Mouse (Mus musculus): ENCODE results near the gene Wdr64. TPM values are rescaled to one million over a fixed set of nuclear protein-coding genes. Genes with fewer than 3 reads are reported as not detected.

Wdr64 gene
- polyA plus RNA-seq, 1 experiment from 2014 or later = not detected

GRCm38 (mm10) chr1:175673563-175674325 is 24.6 kb upstream of the Wdr64 start:
- 86% methylated on average over 7 of the region's 7 CpGs for WGBS
- no peak overlapping the region for H3K4me3 ChIP-seq (ENCODE audit: control insufficient read depth in 1 of 2, insufficient read depth in 1 of 2, low read depth in 1 of 2, low read length in 2 of 2)
- H3K27ac ChIP-seq (replicated peaks in 1 of 2; ENCODE audit: control insufficient read depth in 1 of 2, insufficient read depth in 1 of 2, low read depth in 2 of 2, low read length in 2 of 2) = no peak overlapping the region
- H3K9ac ChIP-seq (ENCODE audit: low read length) = no peak overlapping the region
- no peaks in the 10 kb centered on the region for H3K9me3 ChIP-seq (ENCODE audit: control insufficient read depth, low read length)
- no peak overlapping the region for H3K4me2 ChIP-seq (ENCODE audit: low read length)
- 0 out of 4 replicates have a peak, but pooled peaks cover 0 to 2% of the 10 kb centered on the region in 2 experiments for H3K4me1 ChIP-seq (ENCODE audit: control insufficient read depth in 2 of 2, insufficient read depth in 2 of 2, low read length in 2 of 2)
- ATAC-seq (ENCODE audit: insufficient number of reproducible peaks, insufficient read depth, low FRiP score, low read depth) = no peak
- no peaks in the 10 kb centered on the region for H3K27me3 ChIP-seq (ENCODE audit: control insufficient read depth, insufficient read depth, low read length)
- H3K36me3 ChIP-seq (ENCODE audit: control insufficient read depth, insufficient read depth, low read length) = no peaks in the 10 kb centered on the region

DNA sequence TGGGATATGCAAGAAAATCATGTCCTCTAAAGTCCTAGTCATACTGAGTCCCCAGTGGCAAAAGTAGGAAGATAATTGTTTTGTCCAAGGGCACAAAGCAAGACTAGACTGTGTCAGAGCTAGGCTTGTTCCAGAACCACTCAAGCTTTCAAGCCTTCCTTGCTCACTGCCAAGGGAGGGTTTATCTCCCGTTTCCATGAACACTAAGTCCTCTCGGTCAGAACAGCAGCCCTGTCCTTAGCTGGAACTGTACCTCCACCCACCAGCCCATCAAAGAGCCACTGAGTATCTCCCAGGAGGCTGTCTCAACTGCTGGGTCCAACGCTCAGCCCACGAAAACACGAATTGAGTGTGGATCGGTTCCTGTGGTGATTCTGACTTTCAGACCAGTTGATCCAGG is 23.3 kb upstream of the Wdr64 start:
- H3K4me3 ChIP-seq (ENCODE audit: control insufficient read depth in 1 of 2, insufficient read depth in 1 of 2, low read depth in 1 of 2, low read length in 2 of 2) = no peak overlapping the region
- WGBS = 68% methylated on average over 6 of the region's 6 CpGs
- no peaks in the 10 kb centered on the region for H3K36me3 ChIP-seq (ENCODE audit: control insufficient read depth, insufficient read depth, low read length)
- H3K4me2 ChIP-seq (ENCODE audit: low read length) = no peak overlapping the region
- H3K27ac ChIP-seq (replicated peaks in 1 of 2; ENCODE audit: control insufficient read depth in 1 of 2, insufficient read depth in 1 of 2, low read depth in 2 of 2, low read length in 2 of 2) = no peak overlapping the region
- H3K4me1 ChIP-seq (ENCODE audit: control insufficient read depth in 2 of 2, insufficient read depth in 2 of 2, low read length in 2 of 2) = 0 out of 4 replicates have a peak, but pooled peaks cover 0 to 2% of the 10 kb centered on the region in 2 experiments
- H3K9me3 ChIP-seq (ENCODE audit: control insufficient read depth, low read length) = no peaks in the 10 kb centered on the region
- no peak for ATAC-seq (ENCODE audit: insufficient number of reproducible peaks, insufficient read depth, low FRiP score, low read depth)
- no peaks in the 10 kb centered on the region for H3K27me3 ChIP-seq (ENCODE audit: control insufficient read depth, insufficient read depth, low read length)
- no peak overlapping the region for H3K9ac ChIP-seq (ENCODE audit: low read length)

GRCm38 (mm10) chr1:175677459-175677858 is 20.9 kb upstream of the Wdr64 start:
- no peak overlapping the region for H3K27ac ChIP-seq (replicated peaks in 1 of 2; ENCODE audit: control insufficient read depth in 1 of 2, insufficient read depth in 1 of 2, low read depth in 2 of 2, low read length in 2 of 2)
- no peak overlapping the region for H3K9ac ChIP-seq (ENCODE audit: low read length)
- ATAC-seq (ENCODE audit: insufficient number of reproducible peaks, insufficient read depth, low FRiP score, low read depth) = no peak
- H3K9me3 ChIP-seq (ENCODE audit: control insufficient read depth, low read length) = no peaks in the 10 kb centered on the region
- WGBS = 59% methylated on average over 6 of the region's 6 CpGs
- H3K4me1 ChIP-seq (ENCODE audit: control insufficient read depth in 2 of 2, insufficient read depth in 2 of 2, low read length in 2 of 2) = 0 out of 4 replicates have a peak, but pooled peaks cover 0 to 2% of the 10 kb centered on the region in 2 experiments
- no peaks in the 10 kb centered on the region for H3K36me3 ChIP-seq (ENCODE audit: control insufficient read depth, insufficient read depth, low read length)
- H3K27me3 ChIP-seq (ENCODE audit: control insufficient read depth, insufficient read depth, low read length) = no peaks in the 10 kb centered on the region
- H3K4me3 ChIP-seq (ENCODE audit: control insufficient read depth in 1 of 2, insufficient read depth in 1 of 2, low read depth in 1 of 2, low read length in 2 of 2) = no peak overlapping the region
- H3K4me2 ChIP-seq (ENCODE audit: low read length) = no peak overlapping the region

DNA sequence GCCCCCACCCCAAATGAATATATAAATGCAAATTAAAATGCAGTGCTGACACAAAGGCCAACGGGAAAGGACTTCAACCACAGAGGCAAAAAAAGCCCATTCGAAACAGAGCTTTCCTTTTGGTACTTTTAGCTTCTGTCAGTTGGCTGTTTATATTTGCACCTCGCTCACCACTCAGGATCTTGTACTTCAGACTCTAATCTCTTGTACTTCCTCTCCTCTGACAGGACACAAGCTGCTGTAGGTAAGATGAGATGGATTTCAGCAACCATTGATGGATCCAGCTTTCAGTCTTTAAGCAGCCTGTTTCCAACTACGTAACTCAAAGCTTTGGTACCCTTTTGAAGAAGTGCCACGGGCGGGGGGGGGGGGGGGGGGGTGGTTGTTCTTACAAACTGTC is 17.4 kb upstream of the Wdr64 start:
- Histone ChIP-seq H3K27me3 (ENCODE audit: control insufficient read depth, insufficient read depth, low read length) (no peaks in the 10 kb centered on the region), H3K4me2 (ENCODE audit: low read length) (no peak overlapping the region), H3K9me3 (ENCODE audit: control insufficient read depth, low read length) (no peaks in the 10 kb centered on the region), H3K4me1 (ENCODE audit: control insufficient read depth in 2 of 2, insufficient read depth in 2 of 2, low read length in 2 of 2) (no peaks in the 10 kb centered on the region), H3K36me3 (ENCODE audit: control insufficient read depth, insufficient read depth, low read length) (peaks cover 10% of the 10 kb centered on the region), H3K27ac (replicated peaks in 1 of 2; ENCODE audit: control insufficient read depth in 1 of 2, insufficient read depth in 1 of 2, low read depth in 2 of 2, low read length in 2 of 2) (no peak overlapping the region), H3K9ac (ENCODE audit: low read length) (no peak overlapping the region), H3K4me3 (ENCODE audit: control insufficient read depth in 1 of 2, insufficient read depth in 1 of 2, low read depth in 1 of 2, low read length in 2 of 2) (no peak overlapping the region)
- 52% methylated on average over 6 of the region's 6 CpGs for whole genome bisulfite sequencing
- no peak for ATAC-seq (ENCODE audit: insufficient number of reproducible peaks, insufficient read depth, low FRiP score, low read depth)

GRCm38 (mm10) chr1:175691686-175692245 is 6.6 kb upstream of the Wdr64 start:
- no peak for ATAC-seq (ENCODE audit: insufficient number of reproducible peaks, insufficient read depth, low FRiP score, low read depth)

DNA sequence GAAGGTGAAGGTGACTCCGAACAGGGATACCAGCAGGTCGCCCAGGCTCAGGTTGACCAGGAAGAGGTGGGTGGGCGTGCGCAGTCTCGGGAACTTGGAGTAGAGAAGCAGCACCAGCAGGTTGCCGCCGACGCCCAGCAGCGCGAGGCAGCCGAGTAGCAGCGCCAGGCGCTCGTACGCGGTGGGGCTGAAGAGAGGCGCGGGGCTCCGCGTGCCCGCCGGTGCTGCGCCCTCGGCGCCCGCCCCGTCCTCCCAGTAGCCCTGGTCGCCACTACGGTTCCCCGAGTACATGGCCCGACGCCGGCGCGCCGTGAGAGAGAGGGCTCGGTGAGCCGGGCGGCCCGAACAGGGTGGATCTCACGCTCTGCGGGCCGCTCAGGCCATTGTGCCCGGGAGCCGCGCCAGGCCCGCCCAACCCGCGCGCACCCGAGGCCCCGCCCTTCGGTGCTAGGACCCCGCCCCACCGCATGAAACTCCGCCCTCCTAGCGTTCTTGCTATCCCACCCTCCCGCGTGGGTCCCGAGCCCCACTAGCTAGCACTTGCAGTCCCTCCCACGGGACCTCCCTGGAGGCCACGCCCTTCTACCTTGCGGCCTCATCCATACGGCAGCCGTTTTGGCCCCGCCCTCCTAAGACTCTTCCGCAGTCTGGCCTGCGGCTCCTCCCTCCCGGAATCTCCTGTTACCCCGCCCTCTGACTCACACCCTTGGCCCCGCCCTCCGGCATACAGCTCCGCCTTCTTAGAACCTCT is 6.0 kb upstream of the Wdr64 start, which contains the start of the genes Opn3 and Chml:
Gene Opn3 (minus strand): TSS at position 531 of the 751 bp plus-strand sequence.
Gene Chml (minus strand): TSS at position 656 of the 751 bp plus-strand sequence.
- Histone ChIP-seq H3K4me3 (ENCODE audit: control insufficient read depth in 1 of 2, insufficient read depth in 1 of 2, low read depth in 1 of 2, low read length in 2 of 2) (peak within 1 kb of the TSS; percentile 73 to 85), H3K27me3 (ENCODE audit: control insufficient read depth, insufficient read depth, low read length) (no peaks in the 10 kb centered on the region), H3K9ac (ENCODE audit: low read length) (peak within 1 kb of the TSS; percentile 89), H3K9me3 (ENCODE audit: control insufficient read depth, low read length) (no peaks in the 10 kb centered on the region), H3K36me3 (ENCODE audit: control insufficient read depth, insufficient read depth, low read length) (peaks cover 8% of the 10 kb centered on the region), H3K4me2 (ENCODE audit: low read length) (peak within 1 kb of the TSS; percentile 84), H3K4me1 (ENCODE audit: control insufficient read depth in 2 of 2, insufficient read depth in 2 of 2, low read length in 2 of 2) (peaks cover 9 to 24% of the 10 kb centered on the region in 2 experiments), H3K27ac (replicated peaks in 1 of 2; ENCODE audit: control insufficient read depth in 1 of 2, insufficient read depth in 1 of 2, low read depth in 2 of 2, low read length in 2 of 2) (peak within 1 kb of the TSS; percentile 91 to 93)
- WGBS = under 1% methylated on average over 48 of the region's 73 CpGs
- peak; percentile 99 for ATAC-seq (ENCODE audit: insufficient number of reproducible peaks, insufficient read depth, low FRiP score, low read depth)

More at GRCm38 (mm10) chr1:175691686-175692245, 6.6 kb upstream of the Wdr64 start:
- peak overlapping the region; percentile 84 for H3K4me2 ChIP-seq (ENCODE audit: low read length)
- peak overlapping the region; percentile 89 for H3K9ac ChIP-seq (ENCODE audit: low read length)
- H3K4me1 ChIP-seq (ENCODE audit: control insufficient read depth in 2 of 2, insufficient read depth in 2 of 2, low read length in 2 of 2) = peaks cover 9 to 24% of the 10 kb centered on the region in 2 experiments
- peaks cover 13% of the 10 kb centered on the region for H3K36me3 ChIP-seq (ENCODE audit: control insufficient read depth, insufficient read depth, low read length)
- WGBS = 2% methylated on average over 22 of the region's 22 CpGs
- no peaks in the 10 kb centered on the region for H3K27me3 ChIP-seq (ENCODE audit: control insufficient read depth, insufficient read depth, low read length)
- H3K27ac ChIP-seq (replicated peaks in 1 of 2; ENCODE audit: control insufficient read depth in 1 of 2, insufficient read depth in 1 of 2, low read depth in 2 of 2, low read length in 2 of 2) = peak overlapping the region; percentile 90 to 91
- H3K4me3 ChIP-seq (ENCODE audit: control insufficient read depth in 1 of 2, insufficient read depth in 1 of 2, low read depth in 1 of 2, low read length in 2 of 2) = peak overlapping the region; percentile 73 to 85
- H3K9me3 ChIP-seq (ENCODE audit: control insufficient read depth, low read length) = no peaks in the 10 kb centered on the region

DNA sequence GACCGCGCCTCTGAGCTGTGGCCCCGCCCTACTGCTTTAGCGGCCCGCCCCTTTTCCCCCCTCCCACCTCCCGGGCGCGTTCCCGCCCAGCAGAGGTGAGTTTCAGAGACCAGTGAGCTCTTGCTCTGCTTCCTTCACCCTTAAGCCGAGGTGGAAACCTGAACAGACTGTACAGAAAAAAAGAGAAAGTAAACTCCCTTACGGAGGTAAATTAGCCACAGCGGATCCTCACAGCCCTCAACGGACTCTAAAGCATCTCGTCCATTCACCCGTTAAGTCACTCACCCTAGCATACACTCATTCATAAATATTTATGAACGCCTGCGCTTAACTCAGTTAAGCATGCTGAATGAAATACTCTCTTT is 5.4 kb upstream of the Wdr64 start:
- peak overlapping the region; percentile 67 for H3K9ac ChIP-seq (ENCODE audit: low read length)
- peaks cover 9 to 24% of the 10 kb centered on the region in 2 experiments for H3K4me1 ChIP-seq (ENCODE audit: control insufficient read depth in 2 of 2, insufficient read depth in 2 of 2, low read length in 2 of 2)
- H3K27ac ChIP-seq (replicated peaks in 1 of 2; ENCODE audit: control insufficient read depth in 1 of 2, insufficient read depth in 1 of 2, low read depth in 2 of 2, low read length in 2 of 2) = peak overlapping the region; percentile 78 to 93
- WGBS = 2% methylated on average over 17 of the region's 17 CpGs
- ATAC-seq (ENCODE audit: insufficient number of reproducible peaks, insufficient read depth, low FRiP score, low read depth) = no peak
- peak overlapping the region; percentile 73 for H3K4me2 ChIP-seq (ENCODE audit: low read length)
- no peaks in the 10 kb centered on the region for H3K9me3 ChIP-seq (ENCODE audit: control insufficient read depth, low read length)
- H3K4me3 ChIP-seq (ENCODE audit: control insufficient read depth in 1 of 2, insufficient read depth in 1 of 2, low read depth in 1 of 2, low read length in 2 of 2) = peak overlapping the region; percentile 73 to 85
- peaks cover 2% of the 10 kb centered on the region for H3K36me3 ChIP-seq (ENCODE audit: control insufficient read depth, insufficient read depth, low read length)
- H3K27me3 ChIP-seq (ENCODE audit: control insufficient read depth, insufficient read depth, low read length) = no peaks in the 10 kb centered on the region

Data from heart, embryonic 14.5 days (tissue).